Mouse (Mus musculus): ENCODE results near the gene Cuta. TPM values are rescaled to one million over a fixed set of nuclear protein-coding genes. Genes with fewer than 3 reads are reported as not detected.
A peak's percentile ranks its signal among the peaks of the same experiment; 100 is the strongest.
"Not testable (repeated sequence)": the region's sequence is repeated elsewhere in the genome, so short reads cannot be mapped to it uniquely, and the experiment has no call there.

The Cuta gene
- 141 and 152 TPM in 2 replicates for polyA plus RNA-seq (2015; fragmentation: Nextera tagmentation; extraction: Ambion mirVana)

DNA sequence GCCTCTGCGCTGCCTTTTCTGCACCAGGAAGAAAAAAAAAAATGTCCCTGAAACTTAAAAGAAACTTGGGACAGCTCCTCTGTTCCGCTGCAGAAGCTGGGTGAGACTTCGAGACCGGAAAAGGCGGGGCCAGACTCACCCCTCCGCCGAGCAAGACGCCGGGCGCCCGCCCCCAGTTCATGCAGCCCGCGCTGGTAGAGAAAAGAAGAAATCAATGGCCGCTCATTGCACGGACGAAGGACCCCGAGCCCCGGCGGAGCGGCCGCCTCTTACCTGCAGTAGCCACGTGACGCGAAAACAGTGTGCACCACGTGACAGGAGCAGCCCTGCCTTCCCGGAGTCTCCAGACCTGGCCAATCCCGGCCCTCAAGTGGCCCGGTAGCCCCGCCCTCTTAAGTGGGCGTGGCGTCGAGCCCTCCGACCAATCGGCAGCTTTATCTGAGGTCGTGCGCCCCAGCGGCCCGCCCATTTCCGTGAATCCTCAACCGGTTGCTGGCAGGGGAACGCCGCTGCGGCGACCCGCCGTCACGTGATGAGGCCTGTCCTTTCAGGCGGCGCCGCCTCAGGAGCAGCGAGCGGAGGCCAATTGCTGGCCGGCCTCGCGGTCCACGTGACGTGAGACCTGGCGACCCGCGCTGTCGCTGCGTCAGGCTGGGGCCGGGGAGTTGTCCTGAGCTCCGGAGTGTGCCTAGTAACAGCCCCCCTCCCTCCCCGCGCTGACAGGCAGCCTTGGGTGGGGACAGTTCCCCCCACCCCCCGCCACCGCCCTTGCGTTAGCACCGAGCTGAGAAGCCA is at the start of gene Cuta:
Gene Cuta (minus strand): TSS at position 392 of the 795 bp plus-strand sequence.
- Histone ChIP-seq H3K9ac (replicated peaks) (peak within 1 kb of the TSS; percentile 71), H3K4me3 (replicated peaks) (peak within 1 kb of the TSS; percentile 65), H3K4me1 (peaks cover 60% of the 10 kb centered on the region), H3K36me3 (peaks cover 22% of the 10 kb centered on the region), H3K9me3 (replicated peaks) (no peaks in the 10 kb centered on the region), H3K27ac (replicated peaks) (peak within 1 kb of the TSS; percentile 95), H3K27me3 (replicated peaks) (no peaks in the 10 kb centered on the region), H3K4me2 (peak within 1 kb of the TSS; percentile 97)
- WGBS = under 1% methylated on average over 70 of the region's 70 CpGs
- peak; percentile 92 for ATAC-seq (ENCODE audit: low FRiP score)

DNA sequence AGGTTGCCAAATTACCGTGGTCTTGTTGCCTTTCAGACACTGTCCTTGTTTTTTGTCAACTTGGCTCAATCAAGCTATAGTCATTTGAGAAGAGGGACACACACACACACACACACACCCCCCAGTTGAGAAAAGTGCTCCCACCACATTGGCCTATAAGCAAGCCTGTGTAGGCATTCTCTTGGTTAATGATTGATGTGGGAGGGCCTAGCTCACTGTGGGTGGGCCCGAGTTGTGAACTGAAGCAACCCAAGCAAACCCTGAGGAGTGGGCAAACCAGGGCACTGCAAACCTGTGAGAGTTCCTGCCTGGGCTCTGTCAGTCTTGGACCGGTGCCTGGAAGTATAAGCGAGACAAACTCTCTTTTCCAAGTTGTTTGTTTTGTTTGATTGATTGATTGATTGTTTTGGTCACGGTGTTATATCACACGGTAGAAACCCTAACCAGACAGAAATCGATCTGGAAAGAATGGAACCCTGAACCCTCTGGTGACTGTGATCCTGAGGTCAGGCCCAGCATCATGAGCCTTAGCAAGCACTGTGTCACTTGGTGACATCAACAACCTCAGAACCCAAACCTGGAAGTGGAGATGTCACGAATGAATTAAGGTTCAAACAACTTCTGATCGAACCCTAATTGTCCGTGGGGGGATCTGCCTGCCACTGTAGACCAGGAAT is 46.3 kb upstream of the Cuta start:
- 74% methylated on average over 10 of the region's 10 CpGs for WGBS
- Histone ChIP-seq H3K4me3 (replicated peaks) (no peak overlapping the region), H3K9ac (replicated peaks) (no peak overlapping the region), H3K4me1 (no peaks in the 10 kb centered on the region), H3K27me3 (replicated peaks) (no peaks in the 10 kb centered on the region), H3K4me2 (no peak overlapping the region), H3K9me3 (replicated peaks) (no peaks in the 10 kb centered on the region), H3K27ac (replicated peaks) (no peak overlapping the region), H3K36me3 (peaks cover 3% of the 10 kb centered on the region)
- ATAC-seq (ENCODE audit: low FRiP score) = no peak

DNA sequence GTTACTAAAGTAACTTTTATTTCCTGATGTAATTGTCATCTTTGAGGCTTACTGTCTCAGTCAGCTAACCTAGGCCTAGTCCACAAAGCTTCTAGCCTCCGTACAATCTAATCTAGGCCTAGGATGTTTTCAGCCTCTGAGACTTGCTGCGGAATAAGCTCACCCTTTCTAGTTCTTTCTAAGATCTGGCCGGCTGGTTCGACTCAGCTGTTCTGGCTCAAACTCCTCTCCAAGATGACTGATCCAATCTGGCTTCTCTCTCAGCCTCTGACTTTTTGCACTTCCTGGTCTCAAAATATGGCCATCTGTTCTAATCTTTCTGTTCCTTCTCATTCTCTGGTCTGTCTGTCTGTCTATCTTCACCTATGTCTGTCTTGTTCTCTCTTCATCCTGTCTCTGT is 44.0 kb upstream of the Cuta start:
- WGBS = 95% methylated on average over 4 of the region's 4 CpGs
- no peak overlapping the region for H3K27ac ChIP-seq (replicated peaks)
- ATAC-seq (ENCODE audit: low FRiP score) = no peak

DNA sequence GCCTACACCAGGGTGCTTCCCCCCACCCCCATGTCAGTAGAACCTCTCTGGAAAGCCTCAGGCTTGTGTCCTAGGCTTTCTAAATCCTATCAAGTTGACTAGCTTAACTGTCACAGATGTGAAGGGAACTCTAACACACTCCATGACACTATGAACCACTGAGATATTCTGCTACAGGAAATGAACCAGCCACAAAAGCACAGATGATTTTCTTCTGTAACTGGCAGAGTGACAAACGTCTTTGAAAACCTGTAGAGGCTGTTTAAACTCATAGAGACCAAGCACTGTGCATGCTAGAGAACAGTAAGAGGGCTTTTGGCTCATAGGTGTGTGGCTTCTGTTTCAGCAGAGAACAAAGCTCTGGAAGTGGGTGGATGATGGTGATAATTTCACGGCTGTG is 41.7 kb upstream of the Cuta start:
- H3K36me3 ChIP-seq = peaks cover 35% of the 10 kb centered on the region
- H3K9ac ChIP-seq (replicated peaks) = no peak overlapping the region
- no peaks in the 10 kb centered on the region for H3K27me3 ChIP-seq (replicated peaks)
- WGBS = 84% methylated on average over 2 of the region's 2 CpGs
- H3K4me2 ChIP-seq = no peak overlapping the region
- no peaks in the 10 kb centered on the region for H3K9me3 ChIP-seq (replicated peaks)
- no peak overlapping the region for H3K27ac ChIP-seq (replicated peaks)
- no peak for ATAC-seq (ENCODE audit: low FRiP score)
- no peak overlapping the region for H3K4me3 ChIP-seq (replicated peaks)
- H3K4me1 ChIP-seq = peaks cover 13% of the 10 kb centered on the region

More for the DNA sequence above, 44.0 kb upstream of the Cuta start:
- no peaks in the 10 kb centered on the region for H3K27me3 ChIP-seq (replicated peaks)
- peaks cover 5% of the 10 kb centered on the region for H3K4me1 ChIP-seq
- no peak overlapping the region for H3K4me3 ChIP-seq (replicated peaks)
- no peaks in the 10 kb centered on the region for H3K9me3 ChIP-seq (replicated peaks)
- no peak overlapping the region for H3K4me2 ChIP-seq
- no peak overlapping the region for H3K9ac ChIP-seq (replicated peaks)
- peaks cover 15% of the 10 kb centered on the region for H3K36me3 ChIP-seq

DNA sequence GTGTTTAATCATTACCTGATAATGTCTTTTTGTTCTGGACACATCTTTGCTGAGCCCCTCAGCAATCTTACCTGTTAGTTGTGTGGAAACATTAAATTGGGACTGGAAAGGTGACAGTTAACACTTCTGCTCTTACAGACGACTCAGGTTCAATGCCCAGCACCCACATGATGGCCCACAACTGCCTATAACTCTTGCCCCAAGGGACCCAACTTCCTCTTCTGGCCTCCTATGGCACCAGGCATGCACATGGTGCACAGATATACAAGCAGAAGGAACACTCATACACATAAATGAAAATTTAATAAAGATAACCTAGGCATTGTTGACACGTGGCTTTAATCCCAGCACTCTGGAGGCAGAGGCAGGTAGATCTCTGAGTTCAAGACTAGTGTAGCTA is 40.1 kb upstream of the Cuta start:
- H3K9me3 ChIP-seq (replicated peaks) = no peaks in the 10 kb centered on the region
- peaks cover 30% of the 10 kb centered on the region for H3K4me1 ChIP-seq
- no peak overlapping the region for H3K4me2 ChIP-seq
- no peak overlapping the region for H3K4me3 ChIP-seq (replicated peaks)
- 85% methylated on average over 2 of the region's 2 CpGs for WGBS
- no peak overlapping the region for H3K9ac ChIP-seq (replicated peaks)
- ATAC-seq (ENCODE audit: low FRiP score) = no peak
- no peak overlapping the region for H3K27ac ChIP-seq (replicated peaks)
- H3K27me3 ChIP-seq (replicated peaks) = no peaks in the 10 kb centered on the region
- peaks cover 50% of the 10 kb centered on the region for H3K36me3 ChIP-seq

DNA sequence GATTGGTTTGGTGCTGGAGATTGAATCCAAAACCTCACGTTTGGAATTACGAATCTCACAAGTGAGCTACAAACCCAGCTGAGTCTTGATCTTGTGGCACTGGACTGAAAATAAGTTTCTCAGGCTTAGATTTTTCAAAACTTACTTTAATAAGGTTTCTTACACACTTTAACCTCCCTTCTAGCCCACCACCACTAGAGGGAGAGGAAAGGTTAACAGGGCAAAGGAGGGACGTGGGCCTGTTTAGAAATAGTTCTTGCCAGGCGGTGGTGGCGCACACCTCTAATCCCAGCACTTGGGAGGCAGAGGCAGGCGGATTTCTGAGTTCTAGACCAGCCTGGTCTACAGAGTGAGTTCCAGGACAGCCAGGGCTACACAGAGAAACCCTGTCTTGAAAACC is 38.0 kb upstream of the Cuta start:
- WGBS = 94% methylated on average over 6 of the region's 6 CpGs
- not testable (repeated sequence) for H3K9ac ChIP-seq (replicated peaks); H3K27me3 ChIP-seq (replicated peaks); H3K27ac ChIP-seq (replicated peaks); ATAC-seq (ENCODE audit: low FRiP score); H3K9me3 ChIP-seq (replicated peaks); H3K4me2 ChIP-seq; H3K4me3 ChIP-seq (replicated peaks)
- Histone ChIP-seq H3K36me3 (peaks cover 50% of the 10 kb centered on the region), H3K4me1 (peaks cover 44% of the 10 kb centered on the region)

DNA sequence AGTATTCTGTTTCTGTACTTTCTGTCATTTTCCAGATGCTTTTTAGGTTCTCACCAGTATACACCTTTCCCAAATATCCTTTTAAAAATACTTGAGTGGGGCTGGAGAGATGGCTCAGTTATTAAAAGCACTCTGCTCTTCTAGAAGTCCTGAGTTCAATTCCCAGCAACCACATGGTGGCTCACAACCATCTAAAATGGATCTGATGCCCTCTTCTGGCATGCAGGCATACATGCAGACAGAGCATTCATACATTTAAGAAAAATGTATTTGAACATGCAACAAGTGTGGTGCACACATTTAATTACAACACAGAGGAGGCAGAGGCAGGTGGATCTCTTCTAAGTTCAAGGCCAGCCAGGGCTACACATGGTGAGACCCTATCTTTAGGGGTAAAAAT is 36.0 kb upstream of the Cuta start:
- Histone ChIP-seq H3K4me2 (no peak overlapping the region), H3K27me3 (replicated peaks) (no peaks in the 10 kb centered on the region), H3K9me3 (replicated peaks) (no peaks in the 10 kb centered on the region), H3K27ac (replicated peaks) (no peak overlapping the region), H3K4me1 (peaks cover 61% of the 10 kb centered on the region), H3K36me3 (peaks cover 50% of the 10 kb centered on the region), H3K4me3 (replicated peaks) (no peak overlapping the region), H3K9ac (replicated peaks) (no peak overlapping the region)
- ATAC-seq (ENCODE audit: low FRiP score) = no peak

DNA sequence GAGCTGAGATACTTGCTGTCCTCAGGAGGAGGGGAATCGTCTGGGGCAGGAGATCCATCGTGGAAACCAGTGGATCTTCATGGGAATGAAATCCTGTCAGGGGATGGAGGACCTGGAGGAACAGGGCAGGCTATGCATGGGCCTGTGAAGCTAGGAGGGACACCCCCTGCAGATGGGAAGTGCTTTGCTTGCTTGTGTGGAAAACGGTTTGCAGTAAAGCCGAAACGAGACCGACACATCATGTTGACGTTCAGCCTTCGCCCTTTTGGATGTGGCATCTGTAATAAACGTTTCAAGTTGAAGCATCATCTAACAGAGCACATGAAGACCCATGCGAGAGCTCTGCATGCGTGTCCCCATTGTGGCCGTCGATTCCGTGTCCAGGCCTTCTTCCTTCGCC is 35.2 kb upstream of the Cuta start:
- Histone ChIP-seq H3K4me2 (peak overlapping the region; percentile 94), H3K9ac (replicated peaks) (0 out of 2 replicates have a peak overlapping the region, but pooled peaks have one; percentile 77), H3K9me3 (replicated peaks) (no peaks in the 10 kb centered on the region), H3K27me3 (replicated peaks) (no peaks in the 10 kb centered on the region), H3K36me3 (peaks cover 51% of the 10 kb centered on the region), H3K4me3 (replicated peaks) (peak overlapping the region; percentile 93; the same call in 1 of the 2 replicates), H3K4me1 (peaks cover 58% of the 10 kb centered on the region), H3K27ac (replicated peaks) (no peak overlapping the region)
- ATAC-seq (ENCODE audit: low FRiP score) = no peak
- 96% methylated on average over 15 of the region's 15 CpGs for WGBS

DNA sequence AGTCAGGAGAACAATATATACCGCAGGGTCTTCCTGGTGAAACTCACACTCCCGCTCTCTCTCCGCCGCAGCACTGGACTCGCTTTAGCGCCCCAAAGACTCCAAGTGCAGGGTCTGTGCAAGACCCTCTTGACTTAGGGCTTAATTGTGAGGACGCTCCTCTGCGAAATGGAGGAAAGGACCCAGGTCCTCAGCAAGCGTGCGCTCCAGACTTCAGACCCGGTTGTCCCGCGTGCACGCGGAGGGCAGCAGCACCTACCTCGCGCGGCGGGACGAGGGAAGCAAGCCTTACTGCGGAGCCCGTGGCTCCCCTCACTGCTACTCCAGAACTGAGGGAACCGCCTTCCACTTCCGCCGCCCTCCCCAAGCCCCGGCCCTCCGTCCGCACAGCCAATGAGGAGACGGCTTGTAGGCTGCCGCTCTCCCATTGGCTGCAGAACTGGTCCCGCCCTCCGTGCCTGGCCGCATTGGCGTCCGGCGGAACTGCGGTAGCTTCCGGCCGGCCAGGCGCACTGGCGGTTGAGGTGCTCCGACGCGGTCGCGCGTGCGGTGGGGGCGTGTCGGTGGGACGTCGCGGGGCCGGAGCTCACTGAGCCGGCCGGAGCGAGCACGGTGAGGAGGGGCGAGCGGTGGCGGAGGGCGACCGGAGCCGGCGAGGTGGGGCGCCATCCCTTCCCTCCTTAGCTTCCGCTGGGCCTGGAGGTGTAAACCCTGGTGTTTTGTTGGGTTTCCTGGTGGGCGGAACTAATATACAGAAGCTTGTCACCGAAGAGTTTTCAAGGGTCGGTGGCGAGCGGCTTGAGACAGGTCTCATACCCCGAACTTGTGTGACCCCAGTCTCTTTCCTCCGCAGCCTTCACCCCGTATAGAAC is 33.6 kb upstream of the Cuta start, which contains the start of gene Zbtb9:
Gene Zbtb9 (plus strand): TSS at position 465 of the 872 bp plus-strand sequence.
- Histone ChIP-seq H3K4me3 (replicated peaks) (peak within 1 kb of the TSS; percentile 93), H3K4me2 (peak within 1 kb of the TSS; percentile 94), H3K27ac (replicated peaks) (peak within 1 kb of the TSS; percentile 86), H3K27me3 (replicated peaks) (no peaks in the 10 kb centered on the region), H3K4me1 (peaks cover 56% of the 10 kb centered on the region), H3K9me3 (replicated peaks) (no peaks in the 10 kb centered on the region), H3K36me3 (peaks cover 45% of the 10 kb centered on the region), H3K9ac (replicated peaks) (peak within 1 kb of the TSS; percentile 78)
- under 1% methylated on average over 74 of the region's 75 CpGs for WGBS
- ATAC-seq (ENCODE audit: low FRiP score) = peak; percentile 98

DNA sequence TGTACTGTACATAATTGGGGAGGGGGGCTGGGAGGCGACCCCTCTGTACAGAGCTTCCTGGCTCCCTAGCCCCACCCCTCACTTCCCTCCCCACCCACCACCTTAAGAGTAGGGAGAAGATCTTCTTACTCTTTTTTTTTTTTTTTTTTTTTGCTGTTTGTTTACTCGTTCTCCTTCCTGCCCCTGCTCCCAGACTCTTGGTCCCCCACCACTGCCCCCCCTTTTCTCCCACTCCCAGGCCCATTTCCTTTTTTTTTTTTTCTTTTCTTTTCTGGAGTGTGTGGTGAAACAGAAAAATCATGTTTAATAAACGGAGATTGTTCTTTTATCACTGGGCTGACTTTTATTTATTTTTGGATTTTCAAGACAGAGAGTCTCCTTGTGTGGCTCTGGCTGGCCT is 32.7 kb upstream of the Cuta start:
- H3K4me1 ChIP-seq = peaks cover 56% of the 10 kb centered on the region

DNA sequence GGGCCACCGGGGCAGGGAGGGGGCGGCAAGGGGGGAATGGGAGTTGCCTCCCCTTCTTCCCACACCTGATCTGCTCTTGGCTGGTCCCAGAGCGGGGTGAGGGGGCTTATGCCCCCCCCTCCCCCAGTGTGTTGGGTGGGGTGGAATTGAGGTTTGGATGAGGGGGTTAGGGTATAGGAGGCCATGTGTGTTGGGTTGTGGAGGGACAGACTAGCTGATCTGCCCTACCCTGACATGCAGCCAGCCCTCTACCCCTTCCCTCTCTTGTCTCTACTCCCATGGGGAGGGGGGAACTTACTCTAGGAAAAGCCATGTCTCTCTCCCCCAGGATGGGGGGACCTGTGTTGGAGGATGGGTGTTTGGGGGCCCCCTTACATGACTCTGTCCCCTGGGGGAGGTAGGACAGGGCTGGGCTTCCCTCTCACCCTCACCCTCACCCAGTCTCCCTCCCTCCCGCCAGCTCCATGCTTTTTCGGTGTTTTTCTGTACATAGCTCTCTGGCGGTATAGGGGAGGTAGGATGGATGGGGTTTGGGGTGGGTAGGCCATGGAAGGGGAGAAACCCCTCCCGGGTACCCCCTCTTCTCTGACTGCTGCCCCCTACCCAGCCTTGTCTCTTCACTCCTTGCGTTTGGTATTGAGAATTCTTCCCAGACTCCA is 32.0 kb upstream of the Cuta start:
- peak overlapping the region; percentile 93; the same call in 1 of the 2 replicates for H3K4me3 ChIP-seq (replicated peaks)
- ATAC-seq (ENCODE audit: low FRiP score) = no peak
- peak overlapping the region; percentile 7; the same call in 1 of the 2 replicates for H3K9ac ChIP-seq (replicated peaks)
- no peaks in the 10 kb centered on the region for H3K27me3 ChIP-seq (replicated peaks)
- 61% methylated on average over 8 of the region's 8 CpGs for whole genome bisulfite sequencing
- H3K9me3 ChIP-seq (replicated peaks) = no peaks in the 10 kb centered on the region
- H3K27ac ChIP-seq (replicated peaks) = 0 out of 2 replicates have a peak overlapping the region, but pooled peaks have one; percentile 41
- H3K4me2 ChIP-seq = peak overlapping the region; percentile 94
- H3K4me1 ChIP-seq = peaks cover 51% of the 10 kb centered on the region
- peaks cover 48% of the 10 kb centered on the region for H3K36me3 ChIP-seq

More for the DNA sequence above, 32.7 kb upstream of the Cuta start:
- Histone ChIP-seq H3K9me3 (replicated peaks) (no peaks in the 10 kb centered on the region), H3K27me3 (replicated peaks) (no peaks in the 10 kb centered on the region), H3K36me3 (peaks cover 48% of the 10 kb centered on the region), H3K4me2 (peak overlapping the region; percentile 94), H3K27ac (replicated peaks) (peak overlapping the region; percentile 86), H3K4me3 (replicated peaks) (peak overlapping the region; percentile 93), H3K9ac (replicated peaks) (peak overlapping the region; percentile 78)
- WGBS = 12% methylated on average over 3 of the region's 3 CpGs
- ATAC-seq (ENCODE audit: low FRiP score) = no peak
